Mouse (Mus musculus) liver, embryonic 16.5 days (tissue): ENCODE results near the gene Rbpj. TPM values are rescaled to one million over a fixed set of nuclear protein-coding genes. Genes with fewer than 3 reads are reported as not detected.

Experiments
- ATAC-seq: fragments of 200-750 bp; cut with Nextera tagmentation; 2 replicates; pipeline ENCODE4 v1.8.0; 2017; ENCODE audit warnings: low read depth, mild to moderate bottlenecking, moderate number of reproducible peaks, moderate library complexity
- H3K27ac ChIP-seq: fragments of 300-500 bp; sonication (generic); 2 replicates; pipeline ENCODE4 v1.5.1; 2014; ENCODE audit warnings: mild to moderate bottlenecking, low read length
- H3K27me3 ChIP-seq: fragments of 300-500 bp; sonication (generic); 2 replicates; pipeline ENCODE4 v1.6.1; 2014; ENCODE audit warnings: low read depth, low read length, mixed read lengths; ENCODE audit not compliant: control insufficient read depth, insufficient read depth
- H3K36me3 ChIP-seq: fragments of 300-500 bp; sonication (generic); 2 replicates; pipeline ENCODE4 v1.6.1; 2014; ENCODE audit warnings: mild to moderate bottlenecking; ENCODE audit not compliant: control insufficient read depth, insufficient read depth
- H3K4me1 ChIP-seq: fragments of 300-500 bp; sonication (generic); 2 replicates; pipeline ENCODE4 v1.6.1; 2014; ENCODE audit warnings: low read depth, low read length, mixed read lengths; ENCODE audit not compliant: control insufficient read depth
- H3K4me2 ChIP-seq: fragments of 300-500 bp; sonication (generic); 2 replicates; pipeline ENCODE4 v1.6.1; 2014; ENCODE audit warnings: low read depth, low read length, mixed read lengths
- H3K4me3 ChIP-seq: fragments of 300-500 bp; sonication (generic); 2 replicates; pipeline ENCODE4 v1.5.1; 2014; ENCODE audit warnings: low read depth, mild to moderate bottlenecking, low read length
- H3K9ac ChIP-seq: fragments of 300-500 bp; sonication (generic); 2 replicates; pipeline ENCODE4 v1.6.1; 2014; ENCODE audit warnings: low read depth, low read length
- H3K9me3 ChIP-seq: fragments of 300-500 bp; sonication (generic); replicated peaks from 2 replicates; pipeline ENCODE4 v1.6.1; 2016; ENCODE audit warnings: low read length; ENCODE audit not compliant: control insufficient read depth
- WGBS: fragments of 180-500 bp; shearing (Covaris S2); extraction: QIAGEN DNeasy Blood & Tissue Kit; methylation state at CpG from one replicate; pipeline ENCODE4 v1.1.7; 2014; ENCODE audit not compliant: insufficient replicate concordance; 5-methylcytosine and 5-hydroxymethylcytosine counted together
- polyA plus RNA-seq: library from polyadenylated mRNA; unstranded; fragments of >200 nt; fragmentation: Nextera tagmentation; extraction: Ambion mirVana; gene quantifications from 2 replicates; pipeline ENCODE4 v1.2.1, GENCODE M21; 2015

Gene Rbpj
- polyA plus RNA-seq, 1 experiment from 2014 or later, result 6.9 TPM

GRCm38 (mm10) chr5:53588421-53589171 is 122.6 kb downstream of the Rbpj start:
- H3K4me3 ChIP-seq, result peak overlapping the region; percentile 77
- no peaks in the 10 kb centered on the region for H3K9me3 ChIP-seq
- no peaks in the 10 kb centered on the region for H3K27me3 ChIP-seq
- peak overlapping the region; percentile 72 for H3K9ac ChIP-seq
- ATAC-seq, result no peak
- peaks cover 5% of the 10 kb centered on the region for H3K4me1 ChIP-seq
- H3K4me2 ChIP-seq, result peak overlapping the region; percentile 71
- no peaks in the 10 kb centered on the region for H3K36me3 ChIP-seq
- peak overlapping the region; percentile 86 for H3K27ac ChIP-seq
- 1% methylated on average over 33 of the region's 34 CpGs for WGBS

GRCm38 (mm10) chr5:53589172-53589960 is 123.4 kb downstream of the Rbpj start:
- peak overlapping the region; percentile 93 for H3K27ac ChIP-seq
- WGBS, result under 1% methylated on average over 71 of the region's 72 CpGs
- H3K4me3 ChIP-seq, result peak overlapping the region; percentile 77
- ATAC-seq, result peak; percentile 77
- no peaks in the 10 kb centered on the region for H3K27me3 ChIP-seq
- H3K36me3 ChIP-seq, result no peaks in the 10 kb centered on the region
- peaks cover 9% of the 10 kb centered on the region for H3K4me1 ChIP-seq
- H3K9ac ChIP-seq, result peak overlapping the region; percentile 81
- H3K4me2 ChIP-seq, result peak overlapping the region; percentile 71
- no peaks in the 10 kb centered on the region for H3K9me3 ChIP-seq

GRCm38 (mm10) chr5:53590179-53590765 is 124.3 kb downstream of the Rbpj start:
- ATAC-seq, result peak; percentile 82

GRCm38 (mm10) chr5:53590875-53591682 is 125.1 kb downstream of the Rbpj start:
- WGBS, result under 1% methylated on average over 41 of the region's 67 CpGs
- Histone ChIP-seq H3K36me3 (no peaks in the 10 kb centered on the region), H3K4me3 (peak overlapping the region; percentile 77), H3K27ac (peak overlapping the region; percentile 93), H3K4me1 (peaks cover 9% of the 10 kb centered on the region), H3K4me2 (peak overlapping the region; percentile 71), H3K9me3 (no peaks in the 10 kb centered on the region), H3K27me3 (no peaks in the 10 kb centered on the region), H3K9ac (peak overlapping the region; percentile 81)
- peak; percentile 5 for ATAC-seq

More at GRCm38 (mm10) chr5:53590179-53590765, 124.3 kb downstream of the Rbpj start:
- Histone ChIP-seq H3K27me3 (no peaks in the 10 kb centered on the region), H3K4me2 (peak overlapping the region; percentile 71), H3K4me1 (peaks cover 9% of the 10 kb centered on the region), H3K9ac (peak overlapping the region; percentile 81), H3K36me3 (no peaks in the 10 kb centered on the region), H3K4me3 (peak overlapping the region; percentile 77), H3K9me3 (no peaks in the 10 kb centered on the region), H3K27ac (peak overlapping the region; percentile 93)
- under 1% methylated on average over 53 of the region's 59 CpGs for WGBS

- Histone ChIP-seq H3K27ac (no peak overlapping the region), H3K4me1 (peaks cover 9% of the 10 kb centered on the region), H3K4me3 (peak overlapping the region; percentile 77), H3K27me3 (no peaks in the 10 kb centered on the region), H3K9me3 (no peaks in the 10 kb centered on the region), H3K4me2 (peak overlapping the region; percentile 71), H3K9ac (0 out of 2 replicates have a peak overlapping the region, but pooled peaks have one; percentile 81), H3K36me3 (no peaks in the 10 kb centered on the region)
- WGBS, result 5% methylated on average over 8 of the region's 8 CpGs
- no peak for ATAC-seq
Observed at GRCm38 (mm10) chr5:53591683-53592050, 125.7 kb downstream of the Rbpj start.

GRCm38 (mm10) chr5:53593080-53593688 is 127.2 kb downstream of the Rbpj start:
- Histone ChIP-seq H3K4me1 (peaks cover 9% of the 10 kb centered on the region), H3K4me3 (no peak overlapping the region), H3K9ac (no peak overlapping the region), H3K27ac (no peak overlapping the region), H3K4me2 (no peak overlapping the region), H3K9me3 (no peaks in the 10 kb centered on the region), H3K27me3 (no peaks in the 10 kb centered on the region), H3K36me3 (no peaks in the 10 kb centered on the region)
- ATAC-seq, result no peak
- WGBS, result 61% methylated on average over 5 of the region's 5 CpGs

GRCm38 (mm10) chr5:53594274-53594673 is 128.3 kb downstream of the Rbpj start:
- no peak for ATAC-seq
- Histone ChIP-seq H3K4me3 (no peak overlapping the region), H3K4me2 (no peak overlapping the region), H3K27me3 (no peaks in the 10 kb centered on the region), H3K27ac (no peak overlapping the region), H3K4me1 (peaks cover 9% of the 10 kb centered on the region), H3K36me3 (no peaks in the 10 kb centered on the region), H3K9ac (no peak overlapping the region), H3K9me3 (no peaks in the 10 kb centered on the region)
- WGBS, result 18% methylated on average over 4 of the region's 4 CpGs

- H3K27me3 ChIP-seq, result no peaks in the 10 kb centered on the region
- no peak overlapping the region for H3K27ac ChIP-seq
- peaks cover 4% of the 10 kb centered on the region; the same call in 1 of the 2 replicates for H3K4me1 ChIP-seq
- H3K36me3 ChIP-seq, result no peaks in the 10 kb centered on the region
- ATAC-seq, result no peak
- H3K4me2 ChIP-seq, result no peak overlapping the region
- H3K4me3 ChIP-seq, result no peak overlapping the region
- no peak overlapping the region for H3K9ac ChIP-seq
- H3K9me3 ChIP-seq, result no peaks in the 10 kb centered on the region
Observed at GRCm38 (mm10) chr5:53598510-53598909, 132.6 kb downstream of the Rbpj start.
